Mouse (Mus musculus) forebrain, embryonic 14.5 days (tissue): ENCODE results near the gene Ikzf3. TPM values are rescaled to one million over a fixed set of nuclear protein-coding genes. Genes with fewer than 3 reads are reported as not detected.

Experiments used
- ATAC-seq: fragments of 200-750 bp; cut with Nextera tagmentation; 2 replicates; pipeline ENCODE4 v1.8.0; 2017; ENCODE audit warnings: mild to moderate bottlenecking, moderate library complexity
- DNase-seq: peaks from one replicate; pipeline ENCODE4 v3.0.0-alpha.2; 2015; ENCODE audit warnings: low spot score
- H3K27ac ChIP-seq: fragments of 300-500 bp; sonication (generic); 2 replicates; pipeline ENCODE4 v1.5.1; 2014; ENCODE audit warnings: low read depth, mild to moderate bottlenecking, control low read depth, low read length, moderate library complexity
- H3K27me3 ChIP-seq: fragments of 300-500 bp; sonication (generic); replicated peaks from 2 replicates; pipeline ENCODE4 v1.6.1; 2014; ENCODE audit warnings: low read length, control low read depth, mixed read lengths; ENCODE audit not compliant: control insufficient read depth, insufficient read depth
- H3K36me3 ChIP-seq: fragments of 300-500 bp; sonication (generic); 2 replicates; pipeline ENCODE4 v1.6.1; 2014; ENCODE audit warnings: low read length, control low read depth; ENCODE audit not compliant: control insufficient read depth, insufficient read depth
- H3K4me1 ChIP-seq: fragments of 300-500 bp; sonication (generic); 2 replicates; pipeline ENCODE4 v1.6.1; 2014; ENCODE audit warnings: antibody characterized with exemption, low read length, control low read depth; ENCODE audit not compliant: control insufficient read depth, insufficient read depth
- H3K4me2 ChIP-seq: fragments of 300-500 bp; sonication (generic); 2 replicates; pipeline ENCODE4 v1.6.1; 2014; ENCODE audit warnings: mild to moderate bottlenecking, control low read depth, low read length
- H3K4me3 ChIP-seq: fragments of 300-500 bp; sonication (generic); 2 replicates; pipeline ENCODE4 v1.5.1; 2014; ENCODE audit warnings: low read depth, low read length, control low read depth
- H3K9ac ChIP-seq: fragments of 300-500 bp; sonication (generic); 2 replicates; pipeline ENCODE4 v1.6.1; 2014; ENCODE audit warnings: mild to moderate bottlenecking, low read length, control low read depth, moderate library complexity
- H3K9me3 ChIP-seq: fragments of 300-500 bp; sonication (generic); replicated peaks from 2 replicates; pipeline ENCODE4 v1.6.1; 2016; ENCODE audit warnings: low read length, control low read depth, mixed read lengths; ENCODE audit not compliant: control insufficient read depth
- WGBS: fragments of 180-500 bp; shearing (Covaris S2); extraction: QIAGEN DNeasy Blood & Tissue Kit; methylation state at CpG from one replicate; pipeline ENCODE4 v1.1.7; 2014; 5-methylcytosine and 5-hydroxymethylcytosine counted together
- polyA plus RNA-seq: library from polyadenylated mRNA; unstranded; fragments of >200 nt; fragmentation: Nextera tagmentation; extraction: Ambion mirVana; gene quantifications from 2 replicates; pipeline ENCODE4 v1.2.1, GENCODE M21; 2014

The Ikzf3 gene
- polyA plus RNA-seq, 1 experiment from 2014 or later, result not detected

- peaks cover 38% of the 10 kb centered on the region for H3K27me3 ChIP-seq
- peak within 1 kb of the TSS; percentile 71 for H3K9ac ChIP-seq
- ATAC-seq (peak; percentile 98), DNase-seq (peak; percentile 95)
- H3K36me3 ChIP-seq, result no peaks in the 10 kb centered on the region
- peak within 1 kb of the TSS; percentile 63; the same call in 1 of the 2 replicates for H3K27ac ChIP-seq
- peak within 1 kb of the TSS; percentile 56 for H3K4me3 ChIP-seq
- H3K4me2 ChIP-seq, result peak within 1 kb of the TSS; percentile 48
- under 1% methylated on average over 51 of the region's 51 CpGs for WGBS
- no peaks in the 10 kb centered on the region for H3K4me1 ChIP-seq
- H3K9me3 ChIP-seq, result no peaks in the 10 kb centered on the region
Measured at GRCm38 (mm10) chr11:98550975-98551828, 5.4 kb upstream of the Ikzf3 start, which contains the start of gene Zpbp2. TSS of gene Zpbp2 (plus strand) at chr11:98551097.

- Histone ChIP-seq H3K9me3 (no peaks in the 10 kb centered on the region), H3K4me3 (peak overlapping the region; percentile 56), H3K4me1 (peaks cover 1% of the 10 kb centered on the region; the same call in 1 of the 2 replicates), H3K27ac (no peak overlapping the region), H3K36me3 (no peaks in the 10 kb centered on the region), H3K27me3 (peaks cover 46% of the 10 kb centered on the region), H3K4me2 (peak overlapping the region; percentile 48), H3K9ac (peak overlapping the region; percentile 71)
- WGBS, result 19% methylated on average over 20 of the region's 20 CpGs
- DNase-seq (no peak), ATAC-seq (no peak)
Measured at GRCm38 (mm10) chr11:98550311-98550974, 4.6 kb upstream of the Ikzf3 start.

GRCm38 (mm10) chr11:98549363-98549762 is 3.5 kb upstream of the Ikzf3 start:
- Histone ChIP-seq H3K4me1 (peaks cover 2% of the 10 kb centered on the region; the same call in 1 of the 2 replicates), H3K27me3 (peaks cover 54% of the 10 kb centered on the region), H3K9me3 (no peaks in the 10 kb centered on the region), H3K27ac (no peak overlapping the region), H3K4me2 (no peak overlapping the region), H3K9ac (no peak overlapping the region), H3K36me3 (no peaks in the 10 kb centered on the region), H3K4me3 (no peak overlapping the region)
- DNase-seq, result no peak
- WGBS, result 69% methylated on average over 4 of the region's 4 CpGs
- ATAC-seq, result no peak

- no peak for DNase-seq
- Histone ChIP-seq H3K9ac (no peak overlapping the region), H3K36me3 (no peaks in the 10 kb centered on the region), H3K4me2 (no peak overlapping the region), H3K27me3 (peaks cover 63% of the 10 kb centered on the region), H3K4me3 (no peak overlapping the region), H3K27ac (no peak overlapping the region), H3K4me1 (peaks cover 2% of the 10 kb centered on the region; the same call in 1 of the 2 replicates), H3K9me3 (no peaks in the 10 kb centered on the region)
- no peak for ATAC-seq
- 62% methylated on average over 3 of the region's 3 CpGs for WGBS
Measured at GRCm38 (mm10) chr11:98547308-98547693, 1.5 kb upstream of the Ikzf3 start.

GRCm38 (mm10) chr11:98546529-98547307 is 887 bp upstream of the Ikzf3 start:
- Histone ChIP-seq H3K4me2 (no peak overlapping the region), H3K27ac (no peak overlapping the region), H3K9me3 (no peaks in the 10 kb centered on the region), H3K36me3 (no peaks in the 10 kb centered on the region), H3K4me3 (no peak overlapping the region), H3K27me3 (peaks cover 67% of the 10 kb centered on the region), H3K4me1 (peaks cover 2% of the 10 kb centered on the region; the same call in 1 of the 2 replicates), H3K9ac (no peak overlapping the region)
- WGBS, result 43% methylated on average over 12 of the region's 12 CpGs
- ATAC-seq (no peak), DNase-seq (no peak)

- Histone ChIP-seq H3K4me2 (peak overlapping the region; percentile 68), H3K27me3 (peaks cover 64% of the 10 kb centered on the region), H3K9ac (peak overlapping the region; percentile 50; the same call in 1 of the 2 replicates), H3K36me3 (no peaks in the 10 kb centered on the region), H3K9me3 (no peaks in the 10 kb centered on the region; the same call in 1 of the 2 replicates), H3K4me3 (peak overlapping the region; percentile 36), H3K27ac (no peak overlapping the region), H3K4me1 (peaks cover 2% of the 10 kb centered on the region; the same call in 1 of the 2 replicates)
- 3% methylated on average over 16 of the region's 16 CpGs for WGBS
- ATAC-seq (no peak), DNase-seq (no peak)
Measured at GRCm38 (mm10) chr11:98544890-98545677, 747 bp downstream of the Ikzf3 start.

- ATAC-seq, result no peak
- peaks cover 49% of the 10 kb centered on the region for H3K27me3 ChIP-seq
- 87% methylated on average over 1 of the region's 1 CpGs for WGBS
Measured at GRCm38 (mm10) chr11:98543414-98543813, 2.4 kb downstream of the Ikzf3 start.

GRCm38 (mm10) chr11:98542553-98542952 is 3.3 kb downstream of the Ikzf3 start:
- H3K9me3 ChIP-seq, result no peaks in the 10 kb centered on the region; the same call in 1 of the 2 replicates
- H3K4me3 ChIP-seq, result no peak overlapping the region
- H3K36me3 ChIP-seq, result no peaks in the 10 kb centered on the region
- WGBS, result 79% methylated on average over 8 of the region's 8 CpGs
- H3K9ac ChIP-seq, result no peak overlapping the region
- no peak for DNase-seq
- H3K27me3 ChIP-seq, result peaks cover 41% of the 10 kb centered on the region
- H3K27ac ChIP-seq, result no peak overlapping the region
- ATAC-seq, result no peak
- H3K4me2 ChIP-seq, result no peak overlapping the region
- peaks cover 2% of the 10 kb centered on the region; the same call in 1 of the 2 replicates for H3K4me1 ChIP-seq

More at GRCm38 (mm10) chr11:98543414-98543813, 2.4 kb downstream of the Ikzf3 start:
- no peak for DNase-seq
- Histone ChIP-seq H3K9me3 (no peaks in the 10 kb centered on the region; the same call in 1 of the 2 replicates), H3K4me2 (no peak overlapping the region), H3K27ac (no peak overlapping the region), H3K36me3 (no peaks in the 10 kb centered on the region), H3K4me1 (peaks cover 2% of the 10 kb centered on the region; the same call in 1 of the 2 replicates), H3K9ac (no peak overlapping the region), H3K4me3 (no peak overlapping the region)
